Mouse (Mus musculus) ES-Bruce4 (cell line): ENCODE results near the gene Rcan1. TPM values are rescaled to one million over a fixed set of nuclear protein-coding genes. Genes with fewer than 3 reads are reported as not detected.
A peak's percentile ranks its signal among the peaks of the same experiment; 100 is the strongest.

ENCODE experiments used
- H3K27ac ChIP-seq: 2 replicates; pipeline ENCODE4 v1.5.1; 2012; ENCODE audit warnings: low read length, inconsistent platforms; ENCODE audit not compliant: insufficient read depth
- H3K27me3 ChIP-seq: 2 replicates; pipeline ENCODE4 v1.6.1; 2012; ENCODE audit warnings: mild to moderate bottlenecking, low read length, inconsistent platforms; ENCODE audit not compliant: control insufficient read depth, poor library complexity, insufficient read depth, severe bottlenecking
- H3K36me3 ChIP-seq: 2 replicates; pipeline ENCODE4 v1.6.1; 2012; ENCODE audit warnings: inconsistent platforms, mild to moderate bottlenecking, low read length, moderate library complexity; ENCODE audit not compliant: control insufficient read depth, poor library complexity, insufficient read depth, severe bottlenecking
- H3K4me1 ChIP-seq: one replicate; pipeline ENCODE4 v1.8.1; 2011; ENCODE audit warnings: low read length; ENCODE audit not compliant: control insufficient read depth, insufficient read depth
- H3K4me3 ChIP-seq: 2 replicates; pipeline ENCODE4 v1.5.1; 2011; ENCODE audit warnings: low read depth, mild to moderate bottlenecking, low read length
- H3K9ac ChIP-seq: 2 replicates; pipeline ENCODE4 v1.6.1; 2012; ENCODE audit warnings: low read depth, mild to moderate bottlenecking, inconsistent platforms; ENCODE audit not compliant: poor library complexity, severe bottlenecking
- H3K9me3 ChIP-seq: replicated peaks from 2 replicates; pipeline ENCODE4 v1.6.1; 2012; ENCODE audit warnings: mild to moderate bottlenecking, low read length, inconsistent platforms; ENCODE audit not compliant: control insufficient read depth, poor library complexity, insufficient read depth, severe bottlenecking
- CTCF ChIP-seq: IDR thresholded peaks from one replicate; pipeline ENCODE4 v1.8.1; 2011; ENCODE audit warnings: low read depth, low read length
- EP300 ChIP-seq: IDR thresholded peaks from 2 replicates; pipeline ENCODE4 v1.6.1; 2011; ENCODE audit warnings: low read depth, low read length; ENCODE audit not compliant: insufficient read depth
- POLR2A ChIP-seq: IDR thresholded peaks from one replicate; pipeline ENCODE4 v1.8.1; 2011; ENCODE audit warnings: low read length; ENCODE audit not compliant: insufficient read depth
- polyA plus RNA-seq: library from polyadenylated mRNA; stranded (reverse); fragments of >200 nt; gene quantifications from 2 replicates; pipeline ENCODE4 v1.2.4, GENCODE M21; 2011; ENCODE audit warnings: low read depth; ENCODE audit not compliant: missing spikeins, insufficient read depth, insufficient read length

Rcan1 gene
- polyA plus RNA-seq, 1 experiment = 37.2 TPM

DNA sequence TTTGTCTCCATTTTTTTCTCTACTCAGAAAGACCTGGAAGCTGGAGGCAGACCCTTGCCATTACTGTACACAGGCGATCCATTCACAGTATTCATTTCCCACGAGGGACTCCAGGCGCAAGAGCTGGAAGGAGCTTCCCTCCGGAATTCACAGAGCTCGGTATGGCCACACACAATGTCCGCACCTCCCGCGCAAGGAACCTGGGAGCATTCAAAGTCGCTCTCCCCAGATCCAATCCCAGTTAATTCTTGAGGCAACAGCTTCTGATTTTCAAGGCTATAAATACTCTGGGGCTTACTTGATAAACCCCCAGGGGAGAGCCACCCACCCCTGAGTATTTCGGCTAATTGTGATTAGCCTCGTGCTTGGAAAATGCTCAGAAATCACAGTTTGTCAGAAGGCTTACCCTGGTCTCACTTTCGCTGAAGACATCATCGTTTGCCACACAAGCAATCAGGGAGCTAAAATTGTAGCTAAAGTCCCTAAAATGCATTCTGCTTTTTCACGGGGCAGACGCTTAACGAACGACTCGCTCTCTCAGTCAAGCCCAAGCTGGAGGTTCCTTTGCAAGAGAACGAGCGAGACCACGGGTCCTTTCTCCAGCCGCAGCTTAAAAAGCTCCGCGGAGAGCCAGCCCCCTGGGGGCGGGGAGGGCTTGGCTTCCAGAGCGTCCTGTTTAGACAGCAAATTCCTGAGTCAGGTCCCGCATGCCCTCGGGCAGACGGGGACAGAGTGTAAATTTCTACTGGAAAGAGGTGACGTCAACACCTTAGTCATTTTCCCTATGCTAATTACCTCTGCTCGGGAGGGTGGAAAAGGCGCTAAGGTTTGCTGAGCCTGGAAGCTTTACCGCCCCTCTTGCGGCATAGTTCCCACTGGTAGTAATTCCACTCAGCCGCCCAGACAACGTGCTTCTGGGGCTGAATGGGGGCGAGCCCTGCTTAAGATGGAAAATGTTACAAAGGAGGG lies 70.9 kb downstream of the Rcan1 start:
- peak overlapping the region; percentile 72 for H3K4me3 ChIP-seq
- peaks cover 11% of the 10 kb centered on the region for H3K4me1 ChIP-seq
- H3K27ac ChIP-seq = peak overlapping the region; percentile 81
- no peaks in the 10 kb centered on the region for H3K9me3 ChIP-seq
- TF ChIP-seq POLR2A (peak; percentile 43), CTCF (no peak), EP300 (peak; percentile 78)
- peak overlapping the region; percentile 72 for H3K9ac ChIP-seq
- H3K27me3 ChIP-seq = no peaks in the 10 kb centered on the region
- peaks cover 3% of the 10 kb centered on the region; the same call in 1 of the 2 replicates for H3K36me3 ChIP-seq

DNA sequence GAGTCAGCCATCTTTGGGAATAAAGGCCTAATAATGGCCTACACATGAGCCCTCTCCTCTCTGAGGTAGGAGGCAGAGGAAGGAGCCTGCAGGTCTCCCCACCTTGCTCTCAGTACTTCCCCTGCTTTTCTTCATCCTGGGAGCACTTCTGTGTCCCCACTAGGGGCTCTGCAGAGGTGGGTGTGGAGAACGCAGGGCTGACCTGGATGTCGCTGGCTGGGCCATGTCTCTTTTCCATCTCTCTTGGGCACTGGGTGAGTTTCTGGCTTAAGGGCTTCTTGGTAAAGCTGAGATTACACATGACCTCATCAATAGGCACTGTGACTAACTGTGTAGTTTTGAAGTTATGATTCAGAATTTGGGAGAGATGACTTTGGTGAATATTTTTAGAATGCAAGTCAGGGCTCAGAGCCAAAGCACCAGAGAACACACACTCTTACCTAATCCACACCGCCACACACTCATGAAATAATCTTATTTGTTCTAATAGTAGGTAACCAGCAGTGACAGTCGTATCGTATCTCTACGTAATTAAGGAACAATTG lies 72.0 kb downstream of the Rcan1 start:
- peaks cover 11% of the 10 kb centered on the region for H3K4me1 ChIP-seq
- no peaks in the 10 kb centered on the region for H3K9me3 ChIP-seq
- no peak for TF ChIP-seq CTCF
- TF ChIP-seq POLR2A = no peak
- TF ChIP-seq EP300 = no peak
- H3K4me3 ChIP-seq = no peak overlapping the region
- H3K27ac ChIP-seq = no peak overlapping the region
- no peaks in the 10 kb centered on the region for H3K27me3 ChIP-seq
- peaks cover 3% of the 10 kb centered on the region; the same call in 1 of the 2 replicates for H3K36me3 ChIP-seq
- no peak overlapping the region for H3K9ac ChIP-seq

DNA sequence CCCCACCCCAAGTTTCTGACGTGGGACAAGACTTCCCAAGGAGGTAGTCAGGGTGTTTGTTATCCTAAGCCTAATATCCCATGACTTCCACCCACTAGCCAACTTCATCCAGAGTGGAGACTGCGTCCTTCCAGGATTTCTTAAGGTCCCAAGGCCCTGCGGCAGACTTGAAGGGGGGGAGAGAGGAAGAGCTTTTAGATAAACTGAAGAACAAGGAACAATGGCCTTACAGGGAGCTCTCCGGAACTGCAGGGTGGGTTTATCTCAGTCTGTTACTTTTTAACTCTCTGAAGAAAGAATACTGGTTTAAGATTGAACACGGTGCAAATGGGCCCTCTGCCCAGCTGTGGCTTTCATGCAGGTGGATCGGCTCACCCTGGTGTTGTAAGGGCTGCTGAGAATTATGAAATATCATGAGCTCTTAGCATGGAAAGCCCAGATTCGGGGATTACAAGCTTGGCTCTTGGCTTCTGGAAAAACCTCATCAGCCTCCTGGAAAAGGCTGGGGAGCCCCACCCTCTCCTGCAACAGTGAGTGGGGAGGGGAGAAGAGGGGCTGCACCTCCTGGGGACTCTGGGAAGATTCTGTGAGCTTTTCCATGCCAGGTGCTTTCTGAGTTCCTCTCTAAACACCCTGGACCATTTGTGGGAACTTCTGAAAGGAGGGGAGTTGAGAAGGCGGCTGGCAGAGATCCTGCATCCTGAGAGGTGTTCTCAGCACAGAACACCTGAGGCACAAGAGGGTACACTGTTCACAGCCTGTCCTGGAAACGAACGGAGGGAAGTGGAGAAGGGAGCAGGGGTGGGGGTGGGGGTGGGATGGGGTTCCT lies 72.7 kb downstream of the Rcan1 start:
- Histone ChIP-seq H3K4me1 (peaks cover 9% of the 10 kb centered on the region), H3K27me3 (no peaks in the 10 kb centered on the region), H3K36me3 (peaks cover 4% of the 10 kb centered on the region; the same call in 1 of the 2 replicates), H3K9me3 (no peaks in the 10 kb centered on the region), H3K9ac (no peak overlapping the region), H3K4me3 (no peak overlapping the region), H3K27ac (no peak overlapping the region)
- no peak for TF ChIP-seq EP300

- Histone ChIP-seq H3K27ac (no peak overlapping the region), H3K9me3 (no peaks in the 10 kb centered on the region), H3K27me3 (no peaks in the 10 kb centered on the region), H3K9ac (no peak overlapping the region), H3K4me3 (no peak overlapping the region), H3K36me3 (peaks cover 6% of the 10 kb centered on the region; the same call in 1 of the 2 replicates), H3K4me1 (no peaks in the 10 kb centered on the region)
- TF ChIP-seq EP300 = no peak
- TF ChIP-seq POLR2A = no peak
- TF ChIP-seq CTCF = peak; percentile 27
Measured at GRCm38 (mm10) chr16:92393732-92394131, 76.9 kb downstream of the Rcan1 start.

DNA sequence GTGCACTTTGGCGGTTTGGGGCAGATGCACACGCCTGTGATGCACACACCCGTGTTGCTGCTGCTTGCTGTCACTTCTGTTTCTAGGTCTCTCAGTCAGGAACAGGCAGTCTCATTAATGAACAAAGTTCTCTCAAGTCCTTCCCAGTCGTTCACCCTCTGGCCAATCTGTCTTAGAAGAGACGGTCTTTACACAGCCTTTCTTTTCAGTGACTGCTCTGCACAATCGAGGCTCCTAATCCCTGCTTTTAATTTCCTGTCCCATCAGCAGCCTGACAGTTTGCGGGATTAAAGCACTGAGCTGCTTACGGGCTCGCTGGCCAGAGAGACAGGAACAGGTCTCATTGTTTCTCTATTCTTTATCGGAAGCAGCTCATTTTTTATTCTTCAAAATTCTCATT lies 83.0 kb downstream of the Rcan1 start:
- no peaks in the 10 kb centered on the region for H3K27me3 ChIP-seq
- no peak overlapping the region for H3K9ac ChIP-seq
- H3K4me1 ChIP-seq = no peaks in the 10 kb centered on the region
- no peak for TF ChIP-seq POLR2A
- TF ChIP-seq EP300 = no peak
- no peak for TF ChIP-seq CTCF
- no peak overlapping the region for H3K4me3 ChIP-seq
- no peak overlapping the region for H3K27ac ChIP-seq
- H3K36me3 ChIP-seq = no peaks in the 10 kb centered on the region
- H3K9me3 ChIP-seq = no peaks in the 10 kb centered on the region
